Mouse (Mus musculus) C3H10T1/2 (cell line): ENCODE measurements around the gene Tpra1. TPM values are rescaled to one million over a fixed set of nuclear protein-coding genes. Genes with fewer than 3 reads are reported as not detected.

Experiments
- polyA plus RNA-seq, 2 experiments: library from polyadenylated mRNA; unstranded; fragments of >200 nt; fragmentation: generic; extraction: Trizol; gene quantifications; one replicate each; pipeline ENCODE4 v1.2.1; 2012; ENCODE audit warnings: missing spikeins in 2 of 2

Gene Tpra1
- polyA plus RNA-seq = 10 to 100 TPM; 16.7 to 56.7 TPM

GRCm38 (mm10) chr6:88901947-88902820, at the start of gene Tpra1:
Gene Tpra1 (plus strand): TSS chr6:88902251.

GRCm38 (mm10) chr6:88874868-88875508, 27.1 kb upstream of the Tpra1 start, which contains the start of gene Podxl2:
Gene Podxl2 (minus strand): TSS chr6:88875044.

GRCm38 (mm10) chr6:88898534-88899048, 3.5 kb upstream of the Tpra1 start, which contains the start of gene Mcm2:
Gene Mcm2 (minus strand): TSS chr6:88898780.

Other genes starting within 250 kb of the Tpra1 start
- under 1 TPM; 0.12 to 0.19 TPM for gene Mgll, start 177.8 kb upstream of the Tpra1 start, polyA plus RNA-seq
- gene Abtb1, start 60.3 kb upstream of the Tpra1 start, polyA plus RNA-seq = 10 to 100 TPM in 1 of 2 experiments, 1 to 10 TPM in 1; 4.6 to 27.1 TPM
- gene Podxl2, start 27.2 kb upstream of the Tpra1 start, polyA plus RNA-seq = under 1 TPM; 0.15 to 0.97 TPM
- gene Mcm2, start 3.5 kb upstream of the Tpra1 start, polyA plus RNA-seq = 10 to 100 TPM; 21.2 to 64.3 TPM